Mouse (Mus musculus) small intestine, adult 2 months (tissue): ENCODE measurements around the gene Cenpa.

ENCODE experiments used
- CTCF ChIP-seq: fragments of 200-500 bp; IDR thresholded peaks from 2 replicates; pipeline ENCODE4 v1.5.1; 2012; ENCODE audit warnings: low read depth, mild to moderate bottlenecking, control low read depth, inconsistent platforms, low read length, moderate library complexity, mixed read lengths; ENCODE audit not compliant: insufficient replicate concordance, insufficient read length; ENCODE audit errors: extremely low read depth
- POLR2A ChIP-seq: fragments of 200-500 bp; IDR thresholded peaks from 2 replicates; pipeline ENCODE4 v1.6.1; 2012; ENCODE audit warnings: low read depth, mild to moderate bottlenecking, control low read depth, inconsistent platforms, low read length, moderate library complexity

GRCm38 (mm10) chr5:30626331-30627105 lies 40.1 kb upstream of the Cenpa start:
- TF ChIP-seq POLR2A = no peak
- no peak for TF ChIP-seq CTCF
